Mouse (Mus musculus) ES-E14 (cell line): ENCODE data around the gene Zfhx3. TPM values are rescaled to one million over a fixed set of nuclear protein-coding genes. Genes with fewer than 3 reads are reported as not detected.

Experiments
- DNase-seq: peaks from one replicate; pipeline ENCODE4 v3.0.0-alpha.2; 2013; ENCODE audit warnings: low read depth, low spot score
- H3K27ac ChIP-seq: 2 replicates; pipeline ENCODE4 v1.5.1; 2012; ENCODE audit warnings: low read depth, mild to moderate bottlenecking, low read length, moderate library complexity, mixed read lengths; ENCODE audit not compliant: poor library complexity, insufficient read depth, severe bottlenecking
- H3K36me3 ChIP-seq: 2 replicates; pipeline ENCODE4 v1.6.1; 2012; ENCODE audit warnings: mild to moderate bottlenecking, low read length, moderate library complexity, mixed read lengths; ENCODE audit not compliant: control insufficient read depth, poor library complexity, insufficient read depth, severe bottlenecking
- H3K4me1 ChIP-seq, 2 experiments: fragments of 150-350 bp in 1 of 2; sonication (generic) in 1 of 2; 2 replicates each; pipeline ENCODE4 v1.6.1; 2012; ENCODE audit warnings: low read length in 2 of 2, mild to moderate bottlenecking in 1 of 2, mixed read lengths in 1 of 2; ENCODE audit not compliant: control insufficient read depth in 2 of 2, insufficient read depth in 2 of 2, poor library complexity in 1 of 2
- H3K4me3 ChIP-seq, 2 experiments: fragments of 150-350 bp in 1 of 2; sonication (generic) in 1 of 2; 2 replicates each; pipeline ENCODE4 v1.5.1; 2012; ENCODE audit warnings: low read length in 2 of 2, low read depth in 1 of 2, mild to moderate bottlenecking in 1 of 2, mixed read lengths in 1 of 2; ENCODE audit not compliant: insufficient read depth in 1 of 2, poor library complexity in 1 of 2, severe bottlenecking in 1 of 2
- H3K9ac ChIP-seq: 2 replicates; pipeline ENCODE4 v1.6.1; 2012; ENCODE audit warnings: low read depth, mild to moderate bottlenecking, low read length, mixed read lengths; ENCODE audit not compliant: poor library complexity, insufficient read depth, severe bottlenecking
- H3K9me3 ChIP-seq: fragments of 150-350 bp; sonication (generic); 2 replicates; pipeline ENCODE4 v1.6.1; 2012; ENCODE audit warnings: low read depth, mild to moderate bottlenecking, low read length; ENCODE audit not compliant: control insufficient read depth, insufficient read depth
- CHD2 ChIP-seq: IDR thresholded peaks from 2 replicates; pipeline ENCODE4 v1.6.1; 2014; ENCODE audit warnings: mild to moderate bottlenecking, low read depth, low read length, inconsistent platforms
- HCFC1 ChIP-seq: IDR thresholded peaks from 2 replicates; pipeline ENCODE4 v1.6.1; 2012; ENCODE audit warnings: low read length, inconsistent platforms, borderline replicate concordance; ENCODE audit not compliant: insufficient read depth
- MAFK ChIP-seq: IDR thresholded peaks from 2 replicates; pipeline ENCODE4 v1.6.1; 2014; ENCODE audit warnings: mild to moderate bottlenecking, low read depth, low read length, inconsistent platforms; ENCODE audit not compliant: insufficient read depth
- ZC3H11A ChIP-seq: IDR thresholded peaks from 2 replicates; pipeline ENCODE4 v1.6.1; 2012; ENCODE audit warnings: low read depth, mild to moderate bottlenecking, inconsistent platforms, low read length, borderline replicate concordance
- ZNF384 ChIP-seq: IDR thresholded peaks from 2 replicates; pipeline ENCODE4 v1.6.1; 2012; ENCODE audit warnings: low read depth, low read length, inconsistent platforms
- in situ Hi-C, 2 experiments: fragments of 600-800 bp; cut with MboI; formaldehyde crosslinking; loops; one replicate each; pipeline ENCODE4 v1.15.1; 2025; ENCODE audit warnings: low sequenced_read_pairs in 2 of 2, inconsistent platforms in 1 of 2; ENCODE audit not compliant: unreplicated experiment in 2 of 2
- total RNA-seq: library from RNA; depleted of rRNA; stranded (reverse); fragments of 300-350 nt; gene quantifications from 2 replicates; pipeline ENCODE4 v1.2.3, GENCODE M21; 2012

Gene Zfhx3
- total RNA-seq, 1 experiment: 8.8 TPM

GRCm38 (mm10) chr8:108977693-108978361, 1035.4 kb downstream of the Zfhx3 start:
- Histone ChIP-seq H3K4me1 (no peaks in the 10 kb centered on the region), H3K4me3 (no peak overlapping the region), H3K9me3 (no peaks in the 10 kb centered on the region), H3K27ac (no peak overlapping the region), H3K36me3 (no peaks in the 10 kb centered on the region), H3K9ac (no peak overlapping the region)
- no peak for DNase-seq
- TF ChIP-seq ZNF384: no peak
- TF ChIP-seq HCFC1: no peak
- no peak for TF ChIP-seq ZC3H11A
- TF ChIP-seq MAFK: no peak
- no peak for TF ChIP-seq CHD2
- in situ Hi-C loops: no loop called here

- in situ Hi-C loops: no loop called here
- Histone ChIP-seq H3K4me3 (no peak overlapping the region), H3K4me1 (no peaks in the 10 kb centered on the region), H3K27ac (no peak overlapping the region), H3K36me3 (no peaks in the 10 kb centered on the region), H3K9ac (no peak overlapping the region), H3K9me3 (no peaks in the 10 kb centered on the region)
- no peak for DNase-seq
- TF ChIP-seq ZC3H11A (no peak), CHD2 (no peak), ZNF384 (no peak), HCFC1 (no peak), MAFK (no peak)
Observed at GRCm38 (mm10) chr8:108978362-108978750, 1035.9 kb downstream of the Zfhx3 start.

- no peak for DNase-seq
- no peaks in the 10 kb centered on the region for H3K36me3 ChIP-seq
- TF ChIP-seq ZNF384 (no peak), MAFK (no peak), CHD2 (no peak), HCFC1 (no peak), ZC3H11A (no peak)
- no peak overlapping the region for H3K27ac ChIP-seq
- no peak overlapping the region for H3K9ac ChIP-seq
- in situ Hi-C loops: no loop called here
- H3K4me3 ChIP-seq: no peak overlapping the region
- no peaks in the 10 kb centered on the region for H3K9me3 ChIP-seq
- H3K4me1 ChIP-seq: no peaks in the 10 kb centered on the region
Observed at GRCm38 (mm10) chr8:108984904-108985303, 1042.5 kb downstream of the Zfhx3 start.

GRCm38 (mm10) chr8:108989841-108990240, 1047.4 kb downstream of the Zfhx3 start:
- Histone ChIP-seq H3K9ac (no peak overlapping the region), H3K27ac (no peak overlapping the region), H3K36me3 (no peaks in the 10 kb centered on the region), H3K4me1 (no peaks in the 10 kb centered on the region), H3K9me3 (no peaks in the 10 kb centered on the region), H3K4me3 (no peak overlapping the region)
- DNase-seq: no peak
- no peak for TF ChIP-seq ZC3H11A
- no peak for TF ChIP-seq CHD2
- no peak for TF ChIP-seq ZNF384
- no peak for TF ChIP-seq HCFC1
- TF ChIP-seq MAFK: no peak
- in situ Hi-C loops: no loop called here

- no peaks in the 10 kb centered on the region for H3K36me3 ChIP-seq
- H3K27ac ChIP-seq: no peak overlapping the region
- no peak for TF ChIP-seq HCFC1
- no peak for TF ChIP-seq MAFK
- no peak for TF ChIP-seq CHD2
- TF ChIP-seq ZC3H11A: no peak
- no peak for TF ChIP-seq ZNF384
- in situ Hi-C loops: no loop called here
- DNase-seq: no peak
- H3K9ac ChIP-seq: no peak overlapping the region
- H3K4me3 ChIP-seq: no peak overlapping the region
- no peaks in the 10 kb centered on the region for H3K4me1 ChIP-seq
- no peaks in the 10 kb centered on the region for H3K9me3 ChIP-seq
Observed at GRCm38 (mm10) chr8:108990537-108990936, 1048.1 kb downstream of the Zfhx3 start.
